ENCODE assay signal across 22 mouse cellular contexts in the genomic region with DNA sequence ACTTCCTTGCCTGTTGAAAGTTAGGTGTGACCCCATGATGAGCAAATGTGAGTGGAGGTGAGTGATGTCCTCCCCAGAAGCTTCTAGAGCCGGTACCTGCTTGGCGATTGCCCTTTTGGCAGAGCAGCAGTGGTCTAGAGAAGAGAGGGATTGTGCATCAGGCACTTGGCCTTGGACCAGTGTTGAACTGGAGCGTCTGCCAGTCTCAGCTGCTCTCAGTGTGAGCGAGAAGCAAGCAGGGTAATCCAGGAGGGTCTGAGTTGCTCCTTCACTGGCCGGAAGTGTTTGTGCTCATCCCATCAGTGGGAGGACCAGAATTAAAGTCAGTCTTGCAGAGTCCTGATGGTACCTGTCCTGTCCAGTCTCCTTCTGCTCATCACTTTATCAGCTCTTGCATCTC.
DNase-seq lines count a peak whose midpoint lies in the region; ATAC-seq and TF ChIP-seq lines count a peak whose summit lies in the region.
"Had no signal": no experiment of that assay in that cellular context is flagged by ENCODE, and none has a peak within 500 bp of the region (broad histone marks: within the 10 kb centered on the region; RNA-seq: fewer than 3 reads in every experiment).

No protein-coding gene starts in this region.

- no peak for DNase-seq in layer of hippocampus, adult 2 months (ENCODE audit: low spot score in 2 of 2)
- DNase-seq in layer of hippocampus, adult 9-11 months, result no peak
- peak; percentile 71 for DNase-seq in cerebellum, adult 11 months
- peak; percentile 86 for DNase-seq in cerebellum, adult 9-10 months
- no peak for DNase-seq in spleen, adult 18-20 months
- DNase-seq in ovary, postnatal 10 days (ENCODE audit: low spot score), result no peak
- DNase-seq: adrenal gland, adult 8-10 months; B cell, adult 2 months; gastrocnemius, adult 2 months; lung, adult 18-20 months; lung, postnatal 10 days; right cerebral cortex, postnatal 14 days had no signal

- no peak for TF ChIP-seq CTCF in layer of hippocampus, adult 2 months (conservative IDR thresholded peaks at IDR 0.05)

- ATAC-seq in granulocyte monocyte progenitor cell, adult 5-6 weeks (replicated peaks; ENCODE audit: poor library complexity, severe bottlenecking), result no peak
- ATAC-seq: forebrain, embryonic 14.5 days; intestine, postnatal 0 days; liver, embryonic 12.5 days had no signal

- H3K27ac ChIP-seq in layer of hippocampus, adult 2 months, result 0 out of 2 replicates have a peak overlapping the region, but pooled peaks have one; percentile 15
- H3K27ac ChIP-seq: embryonic facial prominence, embryonic 13.5 days; gastrocnemius, adult 2 months; hindbrain, embryonic 10.5 days; kidney, postnatal 0 days; limb, embryonic 13.5 days; liver, embryonic 12.5 days; midbrain, embryonic 12.5 days had no signal

- H3K4me3 ChIP-seq in layer of hippocampus, adult 2 months, result no peak overlapping the region
- H3K4me3 ChIP-seq: embryonic facial prominence, embryonic 13.5 days; erythroblast, embryonic 14.5 days; gastrocnemius, adult 2 months; hindbrain, embryonic 10.5 days; limb, embryonic 13.5 days; liver, embryonic 12.5 days; midbrain, embryonic 12.5 days had no signal

Comparison
In these comparisons a context has a peak if more than half of its experiments do, and no peak if none do; other contexts are left out.
1. DNase-seq: peak in cerebellum, adult 11 months (single experiment) and cerebellum, adult 9-10 months (single experiment); none in layer of hippocampus, adult 2 months (0 of 2), layer of hippocampus, adult 9-11 months (single experiment), spleen, adult 18-20 months (0 of 2) and ovary, postnatal 10 days (single experiment).